Mouse (Mus musculus) c-Kit-positive CD71-positive TER-119-negative erythroid progenitor cells, embryonic 14.5 days (primary cell): ENCODE measurements around the gene Grm2.
"Not testable (repeated sequence)": the region's sequence is repeated elsewhere in the genome, so short reads cannot be mapped to it uniquely, and the experiment has no call there.

ENCODE experiments used
- DNase-seq: peaks from one replicate; pipeline ENCODE4 v3.0.0-alpha.2; 2013; ENCODE audit warnings: low read depth

Gene Grm2

DNA sequence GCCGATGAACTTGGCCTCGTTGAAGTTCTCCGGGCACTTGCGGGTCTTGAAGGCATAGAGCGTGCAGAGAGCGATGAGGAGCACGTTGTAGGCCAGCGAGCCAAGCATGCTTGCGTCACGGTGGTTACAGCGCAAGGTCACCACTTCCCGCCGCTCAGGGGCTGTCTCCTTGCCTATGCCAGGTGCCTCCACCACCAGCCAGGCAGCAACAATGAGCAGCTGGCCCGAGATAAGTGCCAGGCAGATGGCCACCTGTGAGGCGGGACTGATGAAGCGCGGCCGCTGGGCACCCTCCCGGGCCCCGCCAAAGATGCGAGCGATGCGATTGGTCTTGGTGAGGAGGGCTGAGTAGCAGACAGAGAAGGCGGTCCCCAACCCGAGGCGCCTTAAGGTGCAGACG is 8.7 kb downstream of the Grm2 start:
- no peak for DNase-seq

DNA sequence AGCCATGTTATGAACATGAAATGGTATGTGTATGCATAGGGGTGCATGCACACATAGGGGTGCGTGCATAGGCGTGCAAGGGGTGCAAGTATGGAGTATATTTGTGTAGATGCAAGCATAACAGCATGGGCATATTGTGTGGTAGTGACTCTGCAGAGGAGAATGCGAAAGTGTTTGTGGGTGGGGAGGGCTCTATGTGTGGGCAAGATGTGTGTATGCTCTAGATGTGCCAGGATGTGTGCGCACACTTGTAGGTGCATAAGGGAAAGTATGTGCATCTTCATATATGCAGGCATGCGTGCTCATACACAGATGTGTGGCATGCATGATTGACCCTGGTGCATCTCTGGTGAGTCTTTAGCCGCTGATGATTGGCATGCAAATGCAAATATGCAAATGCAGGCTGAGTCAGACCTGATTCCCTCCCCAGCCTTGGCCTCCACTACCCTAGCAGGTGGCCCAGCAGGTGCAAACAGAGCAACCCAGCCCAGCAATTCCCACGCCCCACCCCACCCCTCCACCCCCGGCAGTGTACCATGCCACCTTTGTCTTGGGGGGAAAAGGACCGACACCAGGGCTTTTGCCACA is 10.1 kb downstream of the Grm2 start:
- no peak for DNase-seq

DNA sequence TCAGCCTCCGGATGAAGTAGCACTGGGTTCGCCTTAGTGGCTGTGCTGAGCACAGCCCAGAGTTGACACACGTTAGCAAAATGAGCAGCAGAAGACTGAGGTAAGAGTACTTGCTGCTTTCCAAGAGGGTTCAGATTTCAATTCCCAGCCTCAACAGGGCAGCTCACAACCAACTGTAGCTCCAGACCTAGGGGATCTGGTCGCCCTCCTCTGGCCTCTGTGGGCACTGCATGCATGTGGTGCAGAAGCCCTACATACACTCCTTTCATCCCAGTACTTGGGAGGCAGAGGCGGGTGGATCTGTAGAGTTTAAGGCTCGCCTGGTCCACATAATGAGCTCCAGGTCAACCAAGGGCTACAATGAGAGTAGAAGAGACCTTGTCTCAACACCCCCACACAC is 12.1 kb downstream of the Grm2 start:
- peak; percentile 9 for DNase-seq

DNA sequence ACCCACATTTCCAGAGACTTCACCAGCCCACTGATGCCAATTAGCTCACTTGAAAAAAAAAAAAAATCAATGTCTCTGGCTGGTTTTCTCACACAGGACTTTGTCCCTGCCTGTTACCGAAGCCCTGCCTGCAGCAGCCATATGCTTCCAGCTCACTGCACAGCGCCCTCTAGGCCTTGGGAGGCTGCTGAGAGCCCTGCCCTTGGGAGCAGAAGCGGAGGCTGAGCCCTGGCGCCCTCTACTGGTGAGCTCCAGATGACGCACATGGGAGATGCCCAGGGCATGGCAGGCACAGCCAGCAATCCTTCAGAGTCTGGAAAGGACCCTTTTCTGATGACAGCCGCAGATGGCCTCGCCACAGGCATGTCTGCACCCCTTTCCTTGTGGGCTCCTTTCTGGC is 12.8 kb downstream of the Grm2 start:
- DNase-seq, result peak; percentile 72

DNA sequence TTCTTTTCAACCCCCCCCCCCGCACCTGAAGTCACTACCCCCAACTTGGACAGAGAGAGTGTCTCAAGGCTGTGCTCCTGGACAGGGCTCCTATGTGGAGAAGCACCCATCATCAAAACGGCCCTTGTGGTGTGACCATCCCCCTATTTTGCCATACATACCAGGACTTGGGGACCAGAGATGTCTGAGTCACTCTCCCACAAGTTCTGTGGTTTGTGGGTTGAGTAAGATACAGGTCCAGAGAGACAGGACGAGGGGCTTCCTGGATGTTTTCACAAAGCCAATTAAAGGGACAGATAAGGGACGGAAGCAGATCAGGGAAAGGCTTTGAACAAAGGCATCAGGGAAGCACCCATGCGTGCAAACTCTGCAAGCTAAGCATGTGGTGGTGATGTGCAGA is 14.5 kb downstream of the Grm2 start:
- DNase-seq, result no peak

DNA sequence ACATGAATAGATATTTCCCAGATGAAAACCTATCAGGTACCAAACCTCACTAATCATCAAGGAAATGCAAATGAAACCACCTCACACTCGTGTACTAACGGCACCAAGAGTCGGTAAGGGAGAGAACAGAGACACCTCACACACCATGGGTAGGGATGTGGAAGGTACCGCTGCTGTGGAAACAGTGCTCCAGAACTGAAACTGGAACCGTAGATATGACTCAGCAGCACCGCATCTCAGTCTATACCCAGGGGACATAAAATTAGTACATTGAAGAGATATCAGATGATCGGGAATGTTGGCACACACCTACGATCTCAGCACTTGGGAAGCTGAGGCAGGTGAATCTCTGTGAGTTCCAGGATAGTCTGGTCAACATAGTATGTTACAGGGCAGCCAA is 17.7 kb downstream of the Grm2 start:
- DNase-seq, result no peak

DNA sequence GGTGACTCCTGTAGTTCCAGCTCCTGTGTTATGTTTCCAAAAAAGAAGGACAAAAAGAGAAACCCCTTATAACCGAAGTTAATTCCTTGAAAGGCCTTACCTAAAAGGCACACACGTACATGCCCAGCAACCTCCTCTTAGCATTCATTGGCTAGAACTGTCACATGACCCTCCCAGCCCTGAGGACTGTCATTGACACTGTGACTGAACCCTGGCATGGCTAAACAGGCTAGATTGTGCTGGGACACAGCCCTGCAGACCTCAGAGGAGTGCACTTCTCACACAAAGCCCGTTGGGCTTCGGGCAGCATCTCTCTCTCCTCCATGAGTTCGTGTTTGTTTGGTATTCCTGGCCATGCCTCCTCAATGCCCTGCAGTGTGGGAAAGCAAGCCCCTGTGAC is 23.7 kb downstream of the Grm2 start:
- no peak for DNase-seq

DNA sequence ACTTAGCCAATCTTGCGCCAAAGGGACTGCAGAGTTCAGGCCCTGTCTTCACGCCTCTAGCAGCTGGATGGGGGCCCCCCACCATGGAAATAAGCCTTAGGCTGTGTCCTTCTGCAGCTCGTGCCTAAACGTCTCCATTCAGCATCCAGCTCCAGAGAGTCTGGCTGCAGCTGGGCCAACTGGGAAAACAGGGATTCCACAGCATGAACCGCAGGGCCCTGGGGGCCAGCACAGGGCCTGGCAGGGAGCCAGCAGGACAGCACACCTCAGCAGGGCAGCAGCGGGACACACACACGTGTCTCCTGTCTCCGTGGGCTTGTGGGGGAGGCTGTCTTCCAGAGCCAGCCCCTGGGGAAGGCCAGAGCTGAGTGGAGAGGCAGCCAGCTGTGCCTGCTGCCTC is 28.1 kb downstream of the Grm2 start:
- DNase-seq, result not testable (repeated sequence)

DNA sequence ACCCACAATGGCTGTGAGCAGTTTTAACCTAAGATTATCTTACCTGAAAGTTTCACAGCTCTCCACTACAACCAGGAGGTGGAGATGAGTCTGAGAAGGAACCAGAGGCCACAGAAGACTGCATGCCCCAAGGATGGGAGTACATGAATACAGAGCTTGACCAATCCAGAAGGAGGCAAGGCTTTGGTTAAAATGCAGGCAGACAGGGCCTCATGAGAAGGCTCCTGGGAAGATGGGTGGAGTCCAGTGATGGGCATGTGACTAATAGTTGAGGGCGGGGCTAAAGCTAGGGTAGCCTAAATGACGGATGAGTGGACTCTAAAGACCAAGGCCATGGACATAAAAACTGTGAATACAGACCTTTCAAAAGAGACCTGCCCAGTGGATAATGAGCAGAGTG is 29.6 kb downstream of the Grm2 start, which contains the start of gene Iqcf6:
Gene Iqcf6 (plus strand): TSS at position 301 of the 400 bp plus-strand sequence.
- DNase-seq, result no peak

DNA sequence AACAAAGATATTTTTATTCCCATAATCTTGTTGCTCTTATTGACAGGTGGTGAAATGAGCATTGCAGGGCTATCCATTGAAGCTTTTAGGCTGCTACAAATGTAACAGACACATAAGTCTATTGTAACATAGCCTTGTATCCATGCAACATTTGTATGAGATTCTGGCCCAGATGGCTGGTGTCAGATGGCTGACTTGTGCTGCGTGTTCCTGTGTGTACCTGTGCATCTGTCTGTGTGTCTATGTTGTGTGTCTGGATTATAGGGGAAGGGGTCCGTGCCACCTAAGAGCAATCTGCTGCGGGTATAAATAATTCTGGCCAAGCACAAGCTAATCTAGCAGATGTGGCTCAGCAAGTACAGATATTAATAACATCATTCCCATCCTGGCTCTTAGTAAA is 38.4 kb downstream of the Grm2 start:
- no peak for DNase-seq

DNA sequence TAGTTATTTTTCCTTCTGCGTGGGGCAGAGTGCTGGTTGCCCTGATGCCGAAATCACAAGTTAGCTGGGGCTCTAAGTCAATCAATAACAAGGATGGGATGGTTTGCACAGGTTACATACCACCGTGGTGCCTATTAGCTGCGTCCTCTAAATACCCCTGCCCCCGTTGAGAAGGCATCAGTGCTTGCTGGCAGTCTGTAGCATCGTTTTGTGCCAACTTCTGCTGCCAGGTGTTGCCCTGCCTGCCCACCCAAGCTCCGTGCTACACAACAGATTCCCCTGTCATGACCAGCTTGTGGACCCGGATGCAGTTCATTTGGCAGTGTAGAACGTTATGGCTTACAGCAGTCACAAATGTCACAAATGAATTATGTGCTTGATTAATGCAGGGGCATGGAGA is 39.6 kb downstream of the Grm2 start:
- no peak for DNase-seq

DNA sequence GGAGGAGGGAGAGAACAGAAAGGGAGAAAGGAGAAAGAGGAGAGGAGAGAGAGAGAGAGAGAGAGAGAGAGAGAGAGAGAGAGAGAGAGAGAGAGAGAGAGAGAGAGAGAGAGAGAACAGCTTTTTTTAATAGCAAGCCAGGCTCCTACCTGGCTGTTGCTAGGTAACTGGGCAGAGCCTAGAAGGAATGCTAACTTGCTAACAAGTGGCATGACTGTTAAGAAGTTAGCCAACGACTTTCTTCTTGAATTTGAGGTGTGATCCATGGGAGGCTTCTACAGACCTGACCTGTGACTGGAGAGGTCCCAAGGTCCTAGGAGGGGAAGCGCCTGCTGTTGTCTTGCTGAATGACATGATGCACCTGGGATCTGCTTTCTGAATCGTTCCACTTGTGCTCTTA is 41.3 kb downstream of the Grm2 start:
- DNase-seq, result no peak

DNA sequence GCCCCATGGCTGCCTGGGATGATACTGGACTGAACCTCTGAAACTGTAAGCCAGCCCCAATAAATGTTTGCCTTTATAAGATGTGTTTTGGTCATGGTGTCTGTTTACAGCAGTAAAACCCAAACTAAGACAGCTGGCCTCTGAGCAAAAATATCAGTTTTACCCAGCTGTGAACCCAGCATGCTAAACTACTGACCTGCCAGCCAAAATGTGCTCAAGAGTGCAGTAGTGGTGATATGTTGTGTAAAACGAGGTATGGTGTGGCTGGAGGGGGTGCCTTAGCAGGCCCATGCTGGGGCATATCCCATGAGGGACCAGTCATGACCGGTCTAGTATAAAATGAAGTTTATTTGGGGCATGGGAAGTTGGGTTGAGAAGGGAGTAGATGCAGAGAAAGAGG is 41.9 kb downstream of the Grm2 start:
- DNase-seq, result no peak

DNA sequence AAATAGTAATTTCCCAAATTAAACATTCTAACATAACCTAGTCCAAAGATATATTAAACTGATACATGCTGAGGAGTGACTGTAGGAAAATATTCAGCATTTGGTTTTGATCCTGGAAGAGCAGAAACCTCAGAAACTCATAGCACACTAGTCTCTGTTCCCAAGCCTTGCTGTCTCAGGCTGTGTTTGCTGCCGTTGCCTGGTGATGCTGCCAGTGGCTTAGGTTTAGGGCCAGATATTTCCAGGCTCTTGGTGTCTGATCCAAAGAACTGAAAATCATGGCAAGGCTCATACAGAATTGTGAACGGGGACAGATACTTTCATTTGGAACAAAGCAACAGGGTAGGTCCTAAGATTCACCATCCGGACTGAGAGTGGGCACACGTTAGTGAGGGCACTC is 45.2 kb downstream of the Grm2 start:
- no peak for DNase-seq

DNA sequence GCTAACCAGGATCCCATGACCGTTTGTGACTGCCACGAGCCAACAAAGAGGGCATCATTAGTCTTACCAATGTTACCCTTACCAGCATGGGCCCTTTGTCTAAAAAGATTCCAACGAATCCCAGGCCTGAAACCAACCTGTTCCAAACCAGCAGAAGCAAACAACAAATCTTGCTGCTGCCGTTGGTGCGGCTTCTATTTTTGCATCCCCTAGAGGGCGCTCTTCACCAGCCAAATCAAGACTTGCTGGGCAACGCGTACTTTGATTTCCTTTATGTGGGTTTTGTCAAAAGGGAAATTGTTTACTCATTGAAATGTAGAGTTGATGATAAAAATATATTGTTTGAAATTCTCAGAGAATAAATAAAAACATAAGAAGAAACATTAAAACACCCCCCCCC is 55.3 kb downstream of the Grm2 start:
- DNase-seq, result peak; percentile 23

DNA sequence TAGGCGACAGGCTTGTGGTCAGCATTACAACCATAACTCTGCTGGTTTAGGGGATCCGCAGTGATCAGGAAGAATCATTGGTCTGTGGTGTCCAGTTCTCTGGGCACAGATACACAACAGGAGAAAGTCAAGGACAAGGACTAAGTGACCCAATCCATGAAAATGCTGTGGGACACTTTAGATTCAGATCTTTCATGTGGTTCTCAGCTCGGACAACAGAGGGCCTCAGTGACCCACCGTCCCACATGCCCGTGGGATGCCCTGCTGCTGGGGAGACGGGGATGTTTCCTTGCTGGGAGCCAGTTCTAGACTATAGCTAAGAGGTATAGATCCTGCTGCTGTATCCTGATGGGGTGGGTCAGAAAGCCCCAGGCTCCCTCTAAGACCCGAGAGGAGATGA is 57.4 kb downstream of the Grm2 start:
- DNase-seq, result no peak

DNA sequence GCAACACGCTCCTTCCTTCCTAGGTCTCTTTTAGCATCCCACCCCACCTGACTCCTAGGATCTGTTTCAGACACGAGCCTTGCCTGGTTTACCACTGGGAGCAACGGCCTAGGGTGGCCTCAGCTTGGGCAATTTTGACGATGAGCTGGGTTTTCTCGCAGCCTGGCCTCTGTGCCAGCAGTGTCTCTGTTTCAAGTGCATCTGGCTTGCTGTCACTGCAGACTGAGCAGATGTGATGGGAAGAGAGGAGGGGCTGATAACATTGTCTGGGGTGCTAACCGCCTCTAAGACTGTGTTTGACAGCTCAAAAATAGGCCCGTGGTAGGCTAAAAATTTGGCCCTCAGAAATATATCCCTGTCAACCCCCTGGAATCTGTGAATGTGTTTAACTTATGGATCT is 60.0 kb downstream of the Grm2 start:
- DNase-seq, result no peak

DNA sequence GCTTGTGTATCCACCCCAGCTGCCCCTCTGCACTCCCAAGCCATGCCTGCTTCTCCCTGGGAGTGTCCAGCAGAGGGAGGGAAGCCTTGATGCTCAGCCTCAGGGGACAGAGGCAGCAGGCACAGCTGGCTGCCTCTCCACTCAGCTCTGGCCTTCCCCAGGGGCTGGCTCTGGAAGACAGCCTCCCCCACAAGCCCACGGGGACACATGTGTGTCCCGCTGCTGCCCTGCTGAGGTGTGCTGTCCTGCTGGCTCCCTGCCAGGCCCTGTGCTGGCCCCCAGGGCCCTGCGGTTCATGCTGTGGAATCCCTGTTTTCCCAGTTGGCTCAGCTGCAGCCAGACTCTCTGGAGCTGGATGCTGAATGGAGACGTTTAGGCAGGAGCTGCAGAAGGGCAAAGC is 60.5 kb downstream of the Grm2 start:
- DNase-seq, result not testable (repeated sequence)
